Comparison of ENCODE assay signal across 9 mouse cellular contexts in genomic region chr5:37752027-37752967, GRCm38 (mm10). TPM values are rescaled to one million over a fixed set of nuclear protein-coding genes. Genes with fewer than 3 reads are reported as not detected.
A peak's percentile ranks its signal among the peaks of the same experiment; 100 is the strongest.
DNase-seq lines count a peak whose midpoint lies in the region; ATAC-seq and TF ChIP-seq lines count a peak whose summit lies in the region.
"Had no signal": no experiment of that assay in that cellular context is flagged by ENCODE, and none has a peak within 500 bp of the region (broad histone marks: within the 10 kb centered on the region; RNA-seq: fewer than 3 reads in every experiment).

No protein-coding gene starts in this region.

- DNase-seq in ES-CJ7 (ENCODE audit: low read depth, low spot score), result peak; percentile 74
- DNase-seq in c-Kit-positive CD71-negative TER-119-negative erythroid progenitor cells, embryonic 14.5 days (ENCODE audit: low read depth), result peak; percentile 14
- peak; percentile 76 for DNase-seq in forebrain, embryonic 11.5 days (ENCODE audit: low spot score)
- DNase-seq in heart, postnatal 25 days (ENCODE audit: low spot score), result peak; percentile 36
- peak; percentile 75 to 77 for DNase-seq in kidney, postnatal 4 days
- DNase-seq in lung, embryonic 14.5 days, result peak; percentile 86
- peak; percentile 80 for DNase-seq in retina, postnatal 1 day
- DNase-seq in B cell, adult 2 months, result no peak

- H3K9me3 ChIP-seq in forebrain, embryonic 11.5 days (ENCODE audit: control insufficient read depth, low read length), result no peaks in the 10 kb centered on the region
- H3K9me3 ChIP-seq in lung, embryonic 14.5 days (ENCODE audit: low read depth, low read length), result no peaks in the 10 kb centered on the region

- H3K27ac ChIP-seq in forebrain, embryonic 11.5 days (ENCODE audit: low read depth, low read length), result no peak overlapping the region
- H3K27ac ChIP-seq in lung, embryonic 14.5 days (ENCODE audit: low read depth), result no peak overlapping the region

- intact Hi-C loops in heart, postnatal 25 days (cut with DNase I), result loop anchor here (2.0 kb wide), 1 partner anchor 453 kb away; no protein-coding TSS in a partner anchor

- no peaks in the 10 kb centered on the region for H3K36me3 ChIP-seq in forebrain, embryonic 11.5 days (ENCODE audit: control insufficient read depth, insufficient read depth, low read length)
- H3K36me3 ChIP-seq in lung, embryonic 14.5 days (ENCODE audit: insufficient read depth), result no peaks in the 10 kb centered on the region

- TF ChIP-seq CTCF in lung, embryonic 14.5 days (IDR thresholded peaks at IDR 0.05; ENCODE audit: low read depth), result peak; percentile 91

- WGBS in forebrain, embryonic 11.5 days, result 68% methylated on average over 8 of the region's 8 CpGs
- WGBS in lung, embryonic 14.5 days, result 60% methylated on average over 8 of the region's 8 CpGs

- no peak overlapping the region for H3K9ac ChIP-seq in forebrain, embryonic 11.5 days (ENCODE audit: low read length)
- H3K9ac ChIP-seq in lung, embryonic 14.5 days, result no peak overlapping the region

- no peaks in the 10 kb centered on the region for H3K4me1 ChIP-seq in forebrain, embryonic 11.5 days (replicated peaks; ENCODE audit: control insufficient read depth, insufficient read depth, low read length)
- H3K4me1 ChIP-seq in lung, embryonic 14.5 days (ENCODE audit: insufficient read depth), result no peaks in the 10 kb centered on the region

- H3K27me3 ChIP-seq in forebrain, embryonic 11.5 days (ENCODE audit: control insufficient read depth, insufficient read depth, low read length), result no peaks in the 10 kb centered on the region
- H3K27me3 ChIP-seq in lung, embryonic 14.5 days (ENCODE audit: insufficient read depth, low read length), result no peaks in the 10 kb centered on the region

- H3K4me2 ChIP-seq in forebrain, embryonic 11.5 days (ENCODE audit: low read depth, low read length, severe bottlenecking), result no peak overlapping the region
- no peak overlapping the region for H3K4me2 ChIP-seq in lung, embryonic 14.5 days

- ATAC-seq in forebrain, embryonic 11.5 days (replicated peaks; ENCODE audit: low FRiP score), result no peak; the same call in 1 of the 2 replicates
- ATAC-seq in lung, embryonic 14.5 days (ENCODE audit: insufficient read depth), result peak; percentile 85

- no peak overlapping the region for H3K4me3 ChIP-seq in forebrain, embryonic 11.5 days (ENCODE audit: low read depth, low read length)
- no peak overlapping the region for H3K4me3 ChIP-seq in lung, embryonic 14.5 days (ENCODE audit: low read depth, low read length)
- H3K4me3 ChIP-seq: erythroblast, embryonic 14.5 days had no signal

RNA-seq across cellular contexts. Expression of gene Cytl1, which starts 17.0 kb away (rescaled TPM):
- polyA plus RNA-seq in forebrain, embryonic 11.5 days (2014; fragmentation: Nextera tagmentation; extraction: Ambion mirVana), result 0.67 and 0.75 TPM in 2 replicates
- 10 to 100 TPM; 23.7 to 27.8 TPM for total RNA-seq in heart, postnatal 25 days (2021)
- 29.2 and 31.5 TPM in 2 replicates for polyA plus RNA-seq in lung, embryonic 14.5 days (2014; fragmentation: Nextera tagmentation; extraction: Ambion mirVana)
- polyA plus RNA-seq: erythroblast, embryonic 14.5 days had no signal

RNA-seq across cellular contexts. Expression of gene Stk32b, which starts 35.3 kb away (rescaled TPM):
- polyA plus RNA-seq in forebrain, embryonic 11.5 days (2014; fragmentation: Nextera tagmentation; extraction: Ambion mirVana), result 2.4 and 4.3 TPM in 2 replicates
- under 1 TPM; 0.22 to 0.29 TPM for total RNA-seq in heart, postnatal 25 days (2021)
- polyA plus RNA-seq in lung, embryonic 14.5 days (2014; fragmentation: Nextera tagmentation; extraction: Ambion mirVana), result 0.41 and 0.43 TPM in 2 replicates

Comparison
In these comparisons a context has a peak if more than half of its experiments do, and no peak if none do; other contexts are left out.
1. DNase-seq: peak in ES-CJ7 (single experiment), c-Kit-positive CD71-negative TER-119-negative erythroid progenitor cells, embryonic 14.5 days (single experiment), forebrain, embryonic 11.5 days (single experiment), heart, postnatal 25 days (single experiment), kidney, postnatal 4 days (2 of 2), lung, embryonic 14.5 days (single experiment) and retina, postnatal 1 day (single experiment); none in B cell, adult 2 months (0 of 2).
2. RNA of gene Cytl1, which starts 17.0 kb away (polyA plus RNA-seq): 29.2 to 31.5 TPM in lung, embryonic 14.5 days; 0.67 to 0.75 TPM in forebrain, embryonic 11.5 days; every median in the first group is over 10 times any median in the second.